Mouse (Mus musculus): ENCODE results near the gene Gucy2e.

GRCm38 (mm10) chr11:69254808-69255207 lies 18.0 kb upstream of the Gucy2e start:
- TF ChIP-seq CTCF (IDR thresholded peaks at IDR 0.05; ENCODE audit: low read depth, low read length) = no peak
- TF ChIP-seq POLR2A (IDR thresholded peaks at IDR 0.05; ENCODE audit: extremely low read depth, insufficient read depth, low read length) = no peak

Data from liver, adult 2 months (tissue).